Mouse (Mus musculus) heart, postnatal 25 days (tissue): ENCODE measurements around the gene Mrpl2. TPM values are rescaled to one million over a fixed set of nuclear protein-coding genes. Genes with fewer than 3 reads are reported as not detected.

Source experiments
- DNase-seq: peaks from one replicate; pipeline ENCODE4 v3.0.0; 2022; ENCODE audit warnings: low spot score
- intact Hi-C: fragments of 180-260 bp; cut with DNase I; formaldehyde crosslinking; loops from one replicate; pipeline ENCODE4 v1.15.1; 2025
- total RNA-seq, 2 experiments: library from RNA; stranded (reverse); gene quantifications; 2 replicates each; pipeline ENCODE4 v1.2.3; 2021

Gene Mrpl2
- total RNA-seq, 2 experiments from 2014 or later, result 125 to 132 TPM

GRCm38 (mm10) chr17:46623819-46624557 lies 22.0 kb upstream of the Mrpl2 start:
- DNase-seq, result no peak
- intact Hi-C loops, result no loop called here

- no peak for DNase-seq
- intact Hi-C loops, result no loop called here
These were observed 21.4 kb upstream of the Mrpl2 start for GRCm38 (mm10) chr17:46624598-46624997.

- intact Hi-C loops, result no loop called here
- DNase-seq, result no peak
These were observed 18.6 kb upstream of the Mrpl2 start for GRCm38 (mm10) chr17:46627409-46627808.

DNA sequence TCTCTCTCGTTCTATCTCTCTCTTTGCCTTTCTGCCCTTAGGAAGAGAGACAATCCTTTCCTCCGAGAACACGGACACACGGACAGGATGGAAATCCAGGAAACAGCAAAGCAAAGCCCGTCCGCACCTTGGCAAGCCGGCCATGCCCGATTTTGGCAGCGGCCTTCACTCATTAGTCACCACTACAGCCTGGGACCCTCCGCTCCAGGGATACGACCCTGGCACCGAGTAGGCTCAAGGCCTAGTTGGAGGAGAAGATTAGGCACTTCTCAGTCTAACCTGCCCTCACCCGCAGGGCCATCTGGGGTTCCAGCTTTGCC lies 17.6 kb upstream of the Mrpl2 start:
- intact Hi-C loops, result no loop called here
- DNase-seq, result no peak

DNA sequence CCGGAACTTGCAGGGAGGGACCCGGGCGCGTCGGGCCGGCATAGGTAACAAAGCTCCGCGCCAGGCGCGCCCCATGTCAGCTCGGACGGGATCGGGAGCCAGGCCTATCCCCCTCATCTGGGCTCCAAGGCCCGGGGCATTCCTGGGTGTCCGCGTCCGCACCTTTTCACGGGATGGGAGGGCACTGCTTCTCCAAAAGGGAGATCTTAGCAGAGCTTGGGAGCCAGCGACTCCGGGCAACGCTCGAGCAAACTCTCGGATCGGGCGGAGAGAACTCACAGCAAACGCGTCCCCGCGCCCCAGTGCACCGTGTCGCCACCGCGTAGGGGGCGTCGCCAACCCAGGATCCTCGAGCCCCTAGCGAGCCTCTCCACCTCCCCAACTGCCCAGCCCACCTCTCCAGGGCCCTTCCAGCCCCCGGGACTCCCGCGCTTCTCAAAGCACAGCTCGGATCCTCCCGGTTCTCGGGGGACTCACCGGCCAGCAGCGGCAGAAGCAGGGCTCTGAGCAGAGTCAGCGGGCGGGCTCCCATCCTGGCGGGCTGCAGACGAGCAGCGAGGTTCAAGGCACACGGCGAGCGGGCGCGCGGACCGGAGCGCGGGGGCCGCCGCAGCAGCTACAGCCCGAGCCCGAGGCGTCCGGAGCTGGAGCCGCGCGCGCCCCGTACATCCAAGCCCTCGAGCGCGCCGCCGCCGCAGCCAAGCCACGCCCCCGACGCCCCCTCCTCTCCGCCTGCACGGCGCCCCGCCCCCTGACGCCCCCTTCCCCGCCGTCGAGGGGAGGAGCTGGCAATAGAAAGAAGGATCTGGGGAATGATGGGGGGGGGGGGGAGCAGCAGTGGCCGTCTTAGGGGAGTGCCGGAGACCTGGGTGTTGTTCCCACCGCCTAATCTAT lies 17.0 kb upstream of the Mrpl2 start, which contains the start of gene Ptk7:
Gene Ptk7, minus strand, starts transcription at position 714 of the 894 bp plus-strand sequence.
- no peak for DNase-seq
- intact Hi-C loops, result no loop called here

DNA sequence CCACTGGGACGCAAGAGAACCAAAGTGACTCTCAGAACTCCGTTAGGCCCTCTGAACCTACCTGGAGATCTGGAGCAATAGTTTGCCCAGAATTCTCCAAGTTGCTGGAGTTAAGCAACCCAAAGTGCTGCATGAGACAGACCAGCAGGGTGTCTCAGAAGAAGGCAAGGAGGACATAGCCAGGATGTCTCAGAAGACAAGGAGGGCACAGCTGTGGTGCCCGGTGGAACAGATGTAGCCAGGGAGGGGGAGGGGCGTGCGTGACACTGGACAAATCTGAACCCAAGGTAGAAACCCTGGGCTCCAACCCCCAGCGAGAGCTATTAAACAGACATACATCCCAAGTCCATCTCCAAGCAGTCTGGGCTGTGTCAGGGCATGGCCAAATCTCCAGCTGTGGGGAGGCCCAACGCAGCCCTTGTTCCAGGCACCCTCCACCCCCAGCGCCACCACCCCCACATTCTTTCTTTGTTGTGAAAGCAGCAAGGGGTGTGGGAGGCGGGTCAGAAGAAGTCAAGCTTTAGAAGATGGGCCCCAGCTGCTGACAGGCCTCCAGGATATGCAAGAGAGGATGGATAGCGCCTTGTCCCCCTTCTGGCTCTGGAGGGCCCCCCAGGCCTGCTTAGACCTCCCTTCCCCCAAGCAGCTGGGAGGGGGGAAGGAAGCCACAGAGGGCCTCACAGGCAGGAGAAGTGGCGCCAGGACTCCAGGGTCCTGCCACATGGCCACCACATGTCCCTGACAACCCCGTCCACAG lies 16.2 kb upstream of the Mrpl2 start:
- peak; percentile 55 for DNase-seq
- intact Hi-C loops, result no loop called here

- intact Hi-C loops, result loop anchor here (2.0 to 5.0 kb wide), 2 partner anchors 35 to 112 kb away; no protein-coding TSS in a partner anchor
- DNase-seq, result no peak
These were observed 9.1 kb upstream of the Mrpl2 start for GRCm38 (mm10) chr17:46636831-46637523.

DNA sequence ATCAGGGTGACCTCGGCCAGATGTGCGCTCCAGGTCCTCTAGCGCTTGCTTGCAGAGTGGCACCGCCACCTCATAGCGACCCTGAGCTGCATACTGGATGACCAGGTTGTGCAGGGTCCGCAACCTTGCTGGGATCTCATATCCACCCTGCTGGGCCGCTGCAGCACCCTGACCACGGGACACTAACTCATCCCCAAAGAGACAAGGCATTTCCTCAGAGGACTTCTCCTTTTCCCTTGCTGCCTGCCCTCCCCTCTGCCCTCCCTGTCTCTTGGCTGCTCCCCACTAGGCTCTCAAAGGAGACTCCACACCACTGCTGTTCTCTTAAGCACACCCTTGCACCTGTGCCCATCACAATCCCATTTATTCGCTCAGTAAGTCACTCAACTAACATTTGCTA lies 6.1 kb upstream of the Mrpl2 start:
- intact Hi-C loops, result loop anchor here (5.0 kb wide), 1 partner anchor 38 kb away; no protein-coding TSS in a partner anchor
- no peak for DNase-seq

GRCm38 (mm10) chr17:46642060-46642459 lies 4.0 kb upstream of the Mrpl2 start:
- intact Hi-C loops, result no loop called here
- no peak for DNase-seq

GRCm38 (mm10) chr17:46644152-46644805 lies 1.8 kb upstream of the Mrpl2 start:
- DNase-seq, result no peak
- intact Hi-C loops, result loop anchor here (2.0 kb wide), 1 partner anchor 87 kb away; the partner anchor contains the start of gene Srf

DNA sequence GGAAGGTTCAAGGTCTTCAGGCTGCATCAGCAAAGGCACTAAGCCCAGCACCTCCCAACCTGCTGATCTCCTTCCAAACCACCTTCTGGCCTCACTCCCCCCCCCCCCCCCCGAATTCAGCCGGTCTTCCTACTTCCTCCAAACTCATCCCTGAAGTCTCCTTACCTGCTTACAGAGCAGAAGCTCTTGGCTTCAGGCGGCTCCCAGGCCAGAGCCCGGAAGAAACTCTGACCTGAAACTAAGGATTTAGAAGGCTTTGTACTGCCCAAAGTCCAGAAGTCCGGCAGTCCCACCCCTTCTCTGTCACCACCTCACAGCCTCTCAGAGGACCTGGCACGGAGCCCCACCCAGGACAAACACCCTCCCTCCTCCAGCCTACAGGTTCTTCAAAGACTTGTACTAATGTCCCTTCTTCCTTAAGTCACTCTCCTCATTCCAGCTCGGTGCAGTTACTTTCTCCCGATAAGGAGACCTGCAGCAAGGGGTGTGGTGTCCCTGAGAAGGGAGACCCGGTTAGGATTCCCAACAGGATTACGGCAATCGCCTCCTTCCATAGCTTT lies 1.0 kb upstream of the Mrpl2 start:
- intact Hi-C loops, result loop anchor here (2.0 kb wide), 1 partner anchor 88 kb away; the partner anchor contains the start of gene Srf
- DNase-seq, result no peak

DNA sequence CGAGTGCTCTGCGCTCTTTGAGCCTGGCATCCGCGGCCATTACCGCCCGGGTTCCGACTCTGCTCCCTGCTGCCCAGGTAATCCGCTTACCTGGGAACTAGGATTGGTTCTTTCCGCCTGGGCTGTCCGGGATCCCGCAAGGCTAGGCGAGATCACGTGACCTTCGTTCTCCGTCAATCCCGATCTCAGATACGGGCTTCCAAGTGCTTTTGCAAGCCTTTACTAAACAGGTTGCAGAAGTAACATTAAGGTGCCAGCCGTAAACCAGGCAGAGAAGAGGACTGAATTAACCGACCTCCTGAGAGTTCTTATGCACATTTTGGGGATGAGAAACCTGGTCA lies 263 bp downstream of the Mrpl2 start:
- DNase-seq, result no peak
- intact Hi-C loops, result loop anchor here (2.0 kb wide), 1 partner anchor 67 kb away; no protein-coding TSS in a partner anchor

GRCm38 (mm10) chr17:46647279-46647678 lies 1.2 kb downstream of the Mrpl2 start:
- intact Hi-C loops, result loop anchor here (2.0 kb wide), 1 partner anchor 66 kb away; no protein-coding TSS in a partner anchor

GRCm38 (mm10) chr17:46648436-46648835 lies 2.4 kb downstream of the Mrpl2 start:
- intact Hi-C loops, result loop anchor here (2.0 kb wide), 1 partner anchor 32 kb away; the partner anchor contains the start of gene Klhdc3
- no peak for DNase-seq

More at GRCm38 (mm10) chr17:46647279-46647678, 1.2 kb downstream of the Mrpl2 start:
- no peak for DNase-seq

GRCm38 (mm10) chr17:46649811-46650210 lies 3.8 kb downstream of the Mrpl2 start:
- DNase-seq, result no peak
- intact Hi-C loops, result loop anchor here (2.0 kb wide), 1 partner anchor 31 kb away; the partner anchor contains the start of gene Klhdc3

DNA sequence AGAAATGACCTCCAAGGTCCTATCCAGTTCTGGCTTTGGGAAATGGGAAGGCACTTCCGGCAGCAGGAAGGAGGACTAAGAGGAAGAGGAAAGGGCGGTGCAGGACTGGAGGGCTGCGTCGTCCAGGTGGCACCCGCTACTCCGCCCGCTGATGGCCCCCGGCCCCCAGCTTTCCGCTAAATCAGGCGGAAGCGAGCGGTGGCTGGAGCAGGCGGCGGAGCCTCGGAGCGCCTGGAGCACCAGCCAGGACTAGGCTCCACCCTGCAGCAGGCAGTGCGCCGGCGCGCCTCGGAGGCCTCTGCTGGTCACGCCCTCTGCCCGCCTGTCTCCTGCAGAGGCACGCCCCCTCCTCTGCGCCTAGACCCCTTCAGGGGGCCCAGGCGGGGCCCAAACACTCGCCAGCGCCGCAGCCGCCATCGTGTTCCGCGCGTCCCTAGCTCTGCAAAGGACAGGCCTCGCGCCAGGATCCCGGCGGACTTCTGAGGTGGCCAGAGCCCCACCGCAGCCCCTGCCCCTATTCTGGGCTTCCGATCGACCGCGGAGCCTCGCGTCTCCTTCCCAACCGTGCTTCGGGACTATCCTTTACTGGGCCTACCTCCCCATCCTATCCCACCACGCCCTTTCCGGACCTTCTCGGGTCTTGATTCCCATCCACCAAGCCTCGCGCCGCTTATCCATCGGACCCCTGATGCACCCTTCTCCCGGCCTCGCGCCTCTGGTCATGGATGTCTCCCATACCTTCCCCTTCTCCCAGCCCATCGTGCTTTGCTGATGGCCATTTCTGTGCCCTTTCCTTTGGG lies 4.4 kb downstream of the Mrpl2 start, which contains the start of gene Cul7:
Gene Cul7, plus strand, starts transcription at position 106 of the 800 bp plus-strand sequence.
- intact Hi-C loops, result no loop called here
- DNase-seq, result peak; percentile 91

DNA sequence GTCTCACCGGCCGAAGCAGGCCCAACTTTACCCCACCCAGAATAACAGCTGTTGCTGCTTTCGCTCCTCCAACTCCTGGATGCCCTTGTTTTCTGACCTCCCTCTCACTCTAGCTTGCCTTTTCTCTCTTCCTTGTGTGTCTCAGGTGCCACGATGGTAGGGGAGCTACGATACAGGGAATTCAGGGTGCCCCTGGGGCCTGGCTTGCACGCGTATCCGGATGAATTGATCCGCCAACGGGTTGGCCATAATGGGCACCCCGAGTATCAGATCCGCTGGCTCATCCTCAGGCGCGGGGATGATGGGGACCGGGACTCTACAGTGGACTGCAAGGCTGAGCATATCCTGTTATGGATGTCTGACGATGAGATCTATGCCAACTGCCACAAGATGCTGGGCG lies 5.3 kb downstream of the Mrpl2 start:
- intact Hi-C loops, result no loop called here
- no peak for DNase-seq
